Comparison of ENCODE assay signal across 20 mouse cellular contexts in the genomic region with DNA sequence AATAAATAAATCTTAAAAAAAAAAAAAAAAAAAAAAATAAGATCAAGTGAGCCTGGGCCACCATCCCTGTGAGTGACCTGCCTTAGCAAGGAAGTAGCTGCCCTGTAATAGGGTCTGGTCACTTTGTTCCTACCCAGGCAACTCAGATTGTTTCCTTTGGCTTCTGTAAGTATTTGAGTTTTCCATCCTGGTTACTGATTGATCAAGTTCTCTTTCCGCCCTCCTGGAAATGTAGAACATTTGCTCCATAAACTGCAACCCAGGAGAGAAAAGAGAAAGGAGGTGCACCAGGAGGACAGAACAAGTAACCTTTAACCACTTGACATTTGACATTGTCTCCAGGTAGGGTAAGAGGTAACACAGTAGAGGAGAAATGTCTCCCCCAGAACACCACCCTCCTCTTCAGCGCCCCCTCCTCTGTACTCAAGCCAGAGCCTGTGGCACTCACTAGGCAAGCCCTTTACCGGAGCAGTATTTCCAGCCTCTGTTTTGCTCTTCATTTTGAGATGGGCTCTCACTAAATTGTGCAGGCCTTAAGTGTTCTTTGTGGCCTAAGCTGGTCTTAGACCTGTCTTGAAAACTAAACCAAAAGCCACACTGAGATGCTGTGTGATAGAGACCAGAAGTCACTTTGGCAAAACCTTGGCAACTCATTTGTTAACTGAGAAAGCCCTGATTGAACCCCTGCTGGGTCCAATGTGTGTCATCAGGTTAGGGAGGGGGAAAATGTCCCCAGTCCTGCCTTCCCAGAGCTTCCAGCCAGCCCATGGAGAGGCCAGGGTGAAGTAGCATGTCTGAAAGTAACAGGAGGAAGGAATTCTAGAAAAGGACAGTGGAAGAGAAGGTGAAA. TPM values are rescaled to one million over a fixed set of nuclear protein-coding genes. Genes with fewer than 3 reads are reported as not detected.
A peak's percentile ranks its signal among the peaks of the same experiment; 100 is the strongest.
DNase-seq lines count a peak whose midpoint lies in the region; ATAC-seq lines count a peak whose summit lies in the region.
"Had no signal": no experiment of that assay in that cellular context is flagged by ENCODE, and none has a peak within 500 bp of the region (broad histone marks: within the 10 kb centered on the region; RNA-seq: fewer than 3 reads in every experiment).

No protein-coding gene starts in this region.

- H3K27ac ChIP-seq in intestine, embryonic 16.5 days (ENCODE audit: low read length), result no peak overlapping the region
- H3K27ac ChIP-seq in liver, embryonic 13.5 days, result peak overlapping the region; percentile 77
- H3K27ac ChIP-seq: forebrain, embryonic 10.5 days; hindbrain, postnatal 0 days; layer of hippocampus, adult 2 months; midbrain, embryonic 10.5 days had no signal

- H3K36me3 ChIP-seq in intestine, embryonic 16.5 days (ENCODE audit: control insufficient read depth, insufficient read depth, low read length), result no peaks in the 10 kb centered on the region
- H3K36me3 ChIP-seq in liver, embryonic 13.5 days, result no peaks in the 10 kb centered on the region
- H3K36me3 ChIP-seq: forebrain, embryonic 10.5 days; midbrain, embryonic 10.5 days had no signal

- no peaks in the 10 kb centered on the region for H3K4me1 ChIP-seq in intestine, embryonic 16.5 days (ENCODE audit: control insufficient read depth, insufficient read depth, low read length)
- H3K4me1 ChIP-seq in liver, embryonic 13.5 days (replicated peaks), result peaks cover 4% of the 10 kb centered on the region; the same call in 1 of the 2 replicates

- H3K4me2 ChIP-seq in intestine, embryonic 16.5 days (ENCODE audit: low read depth, low read length), result no peak overlapping the region
- H3K4me2 ChIP-seq in liver, embryonic 13.5 days, result no peak overlapping the region

- DNase-seq in kidney, adult 8-10 months, result peak; percentile 58 to 86
- DNase-seq in kidney, postnatal 14 days, result peak; percentile 63
- DNase-seq in liver, embryonic 13.5 days, result no peak
- no peak for DNase-seq in right cerebral cortex, postnatal 25 days
- no peak for DNase-seq in retina, embryonic 14.5 days (ENCODE audit: low spot score)
- DNase-seq in heart, adult 9 months (ENCODE audit: low spot score in 2 of 2), result no peak
- no peak for DNase-seq in gastrocnemius, postnatal 14 days
- DNase-seq: adrenal gland, postnatal 25 days; cerebellum, adult 11-12 months; cerebellum, postnatal 36 days; heart, postnatal 4 days; lung, adult 18-20 months; lung, postnatal 4 days; retina, postnatal 1 day; thymus, postnatal 25 days had no signal

- 73% methylated on average over 3 of the region's 3 CpGs for WGBS in intestine, embryonic 16.5 days
- WGBS in liver, embryonic 13.5 days (ENCODE audit: insufficient replicate concordance), result 55% methylated on average over 3 of the region's 3 CpGs

- H3K9ac ChIP-seq in intestine, embryonic 16.5 days (ENCODE audit: low read depth, low read length), result no peak overlapping the region
- H3K9ac ChIP-seq in liver, embryonic 13.5 days, result no peak overlapping the region

- H3K9me3 ChIP-seq in intestine, embryonic 16.5 days (ENCODE audit: control insufficient read depth, low read length), result no peaks in the 10 kb centered on the region
- no peaks in the 10 kb centered on the region for H3K9me3 ChIP-seq in liver, embryonic 13.5 days (replicated peaks)
- H3K9me3 ChIP-seq: forebrain, embryonic 10.5 days; midbrain, embryonic 10.5 days had no signal

- intact Hi-C loops in gastrocnemius, postnatal 14 days (cut with DNase I; ENCODE audit: low total_unique reads), result no loop called here

- H3K4me3 ChIP-seq in intestine, embryonic 16.5 days (ENCODE audit: low read length), result no peak overlapping the region
- no peak overlapping the region for H3K4me3 ChIP-seq in liver, embryonic 13.5 days (replicated peaks)
- H3K4me3 ChIP-seq: forebrain, embryonic 10.5 days; layer of hippocampus, adult 2 months; midbrain, embryonic 10.5 days had no signal

- no peaks in the 10 kb centered on the region for H3K27me3 ChIP-seq in intestine, embryonic 16.5 days (replicated peaks; ENCODE audit: control insufficient read depth, insufficient read depth, low read length)
- 0 out of 2 replicates have a peak, but pooled peaks cover 3% of the 10 kb centered on the region for H3K27me3 ChIP-seq in liver, embryonic 13.5 days

- peak; percentile 39; the same call in 1 of the 2 replicates for ATAC-seq in intestine, embryonic 16.5 days
- 0 out of 2 replicates have a peak, but pooled peaks have one; percentile 46 for ATAC-seq in liver, embryonic 13.5 days (ENCODE audit: low read depth)
- ATAC-seq: hindbrain, postnatal 0 days had no signal

RNA-seq across cellular contexts. Expression of a gene that starts 35.2 kb away (rescaled TPM):
- 0.98 and 2.6 TPM in 2 replicates for polyA plus RNA-seq in intestine, embryonic 16.5 days (2015; fragmentation: Nextera tagmentation; extraction: Ambion mirVana)
- polyA plus RNA-seq in liver, embryonic 13.5 days (2015; fragmentation: Nextera tagmentation; extraction: Ambion mirVana), result 150 and 164 TPM in 2 replicates
- total RNA-seq in gastrocnemius, postnatal 14 days (2021), result 1 to 10 TPM; 2.9 to 3.8 TPM

RNA-seq across cellular contexts. Expression of a gene that starts 49.2 kb away (rescaled TPM):
- 69.7 and 71.3 TPM in 2 replicates for polyA plus RNA-seq in intestine, embryonic 16.5 days (2015; fragmentation: Nextera tagmentation; extraction: Ambion mirVana)
- 38.2 and 43.1 TPM in 2 replicates for polyA plus RNA-seq in liver, embryonic 13.5 days (2015; fragmentation: Nextera tagmentation; extraction: Ambion mirVana)
- total RNA-seq in gastrocnemius, postnatal 14 days (2021), result 10 to 100 TPM; 28.3 to 28.8 TPM

Comparison
In these comparisons a context has a peak if more than half of its experiments do, and no peak if none do; other contexts are left out.
1. DNase-seq: peak in kidney, adult 8-10 months (2 of 2) and kidney, postnatal 14 days (single experiment); none in liver, embryonic 13.5 days (single experiment), right cerebral cortex, postnatal 25 days (single experiment), retina, embryonic 14.5 days (single experiment), heart, adult 9 months (0 of 2) and gastrocnemius, postnatal 14 days (single experiment).
2. RNA of a gene that starts 35.2 kb away (polyA plus RNA-seq): 150 to 164 TPM in liver, embryonic 13.5 days; 0.98 to 2.6 TPM in intestine, embryonic 16.5 days; every median in the first group is over 10 times any median in the second.